Mouse (Mus musculus): Measurements from ENCODE around the gene Ilkap. TPM values are rescaled to one million over a fixed set of nuclear protein-coding genes. Genes with fewer than 3 reads are reported as not detected.
A peak's percentile ranks its signal among the peaks of the same experiment; 100 is the strongest.

Ilkap gene
- total and polyA plus RNA-seq, 3 experiments, result 131 to 145 TPM; not detected in 1

DNA sequence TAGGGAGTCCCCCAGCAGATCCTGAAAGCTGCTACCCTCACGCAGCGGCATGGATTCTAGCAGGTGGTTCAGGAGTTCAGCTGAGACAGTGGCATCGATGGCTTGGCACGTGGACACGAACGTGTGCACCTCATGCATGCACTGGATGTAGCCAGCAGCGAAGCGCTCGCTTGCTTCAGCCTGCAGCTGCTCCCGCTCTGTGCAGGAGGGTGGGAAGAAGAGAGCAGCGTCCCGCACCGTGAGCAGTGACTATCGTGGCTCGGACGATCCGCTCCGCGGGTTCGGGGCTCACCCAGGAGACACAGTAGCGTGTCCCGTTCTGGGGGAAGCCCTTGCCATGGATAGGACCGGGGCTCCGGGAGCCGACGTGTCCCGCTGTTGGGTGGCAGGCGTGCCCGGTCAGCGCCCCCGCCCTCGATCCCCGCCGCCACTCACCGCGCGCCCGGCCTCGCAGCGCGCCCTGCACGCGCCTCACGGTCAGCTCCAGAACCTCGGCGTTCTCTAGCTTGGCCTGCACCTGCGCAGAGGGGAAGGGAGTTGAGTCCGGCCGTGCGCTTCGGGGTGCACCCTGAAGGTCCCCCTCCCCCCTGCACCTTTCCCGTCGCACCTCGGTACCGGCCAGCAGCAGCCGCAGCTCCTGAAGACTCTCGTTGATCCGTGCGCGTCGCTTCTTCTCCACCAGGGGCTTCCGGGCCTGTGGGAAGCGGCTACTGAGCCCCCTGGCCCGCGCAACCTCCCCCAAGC is 13.8 kb upstream of the Ilkap start:
- Histone ChIP-seq H3K9ac (ENCODE audit: control insufficient read depth, low read depth, low read length, poor library complexity, severe bottlenecking) (peak overlapping the region; percentile 89), H3K27ac (ENCODE audit: control insufficient read depth, low read depth, low read length) (no peak overlapping the region), H3K27me3 (ENCODE audit: control insufficient read depth in 1 of 2, insufficient read depth in 2 of 2, low read length in 2 of 2) (no peaks in the 10 kb centered on the region), H3K9me3 (replicated peaks; ENCODE audit: insufficient read depth, low read length) (no peaks in the 10 kb centered on the region), H3K36me3 (ENCODE audit: control insufficient read depth in 1 of 2, insufficient read depth in 2 of 2, low read length in 2 of 2) (no peaks in the 10 kb centered on the region), H3K4me3 (ENCODE audit: control insufficient read depth in 1 of 2, insufficient read depth in 1 of 2, low read depth in 2 of 2, low read length in 2 of 2) (peak overlapping the region; percentile 75 to 85), H3K79me2 (ENCODE audit: control insufficient read depth, insufficient read depth, low read length, poor library complexity) (peaks cover 3% of the 10 kb centered on the region), H3K4me1 (ENCODE audit: control insufficient read depth in 1 of 2, insufficient read depth in 2 of 2, low read length in 2 of 2) (peaks cover 0 to 4% of the 10 kb centered on the region in 2 experiments; a peak in 2 of 4 replicates)
- TF ChIP-seq RCOR1 (IDR thresholded peaks at IDR 0.05; ENCODE audit: low read depth, low read length) (no peak), MAX (IDR thresholded peaks at IDR 0.05; ENCODE audit: low read length) (peak; percentile 57), MAZ (IDR thresholded peaks at IDR 0.05; ENCODE audit: low read depth, low read length) (no peak), TBP (IDR thresholded peaks at IDR 0.05; ENCODE audit: low read depth, low read length) (no peak), MXI1 (IDR thresholded peaks at IDR 0.05; ENCODE audit: low read depth, low read length) (peak; percentile 16; the same call in 1 of the 2 replicates), NRF1 (IDR thresholded peaks at IDR 0.05; ENCODE audit: insufficient read depth, low read depth, low read length, poor library complexity, severe bottlenecking) (peak; percentile 72), JUND (IDR thresholded peaks at IDR 0.05; ENCODE audit: low read depth, low read length) (no peak), POLR2A (IDR thresholded peaks at IDR 0.05; ENCODE audit: control insufficient read depth in 1 of 2, insufficient read depth in 1 of 2, low read depth in 1 of 2, low read length in 2 of 2, poor library complexity in 1 of 2) (no peak)
- no peak for DNase-seq (ENCODE audit: low read depth, low spot score)

DNA sequence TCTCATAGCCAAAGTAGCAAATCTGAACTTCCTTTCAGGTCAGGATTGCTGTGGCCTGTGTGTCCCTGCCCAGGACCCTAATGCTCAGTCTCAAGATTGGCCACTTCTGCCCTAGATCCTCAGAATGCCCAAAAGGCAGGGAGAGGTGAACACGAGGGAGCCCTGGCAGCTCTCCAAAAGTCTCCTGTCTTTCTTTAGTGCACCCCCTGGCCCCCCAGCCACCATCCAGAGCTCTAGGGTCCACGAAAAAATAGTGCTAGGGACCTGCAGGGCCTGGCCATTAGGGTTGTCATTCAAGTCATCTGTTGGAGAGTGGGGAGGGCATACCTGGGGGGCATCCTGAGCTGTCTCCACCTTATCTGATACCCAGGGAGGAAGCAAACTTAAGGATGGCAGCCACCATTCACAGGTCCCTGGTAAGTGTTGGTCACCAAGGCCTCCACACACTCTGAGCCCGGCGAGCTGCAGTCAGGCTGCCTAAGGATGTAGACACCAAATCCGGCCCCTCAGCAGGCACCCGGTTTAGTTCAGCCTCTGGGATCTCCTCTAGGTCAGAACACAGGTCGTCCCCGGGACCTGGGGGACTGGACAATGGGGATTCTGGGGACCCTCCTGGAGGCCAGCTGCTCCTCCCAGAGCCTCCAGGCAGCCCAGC is 13.1 kb upstream of the Ilkap start:
- no peaks in the 10 kb centered on the region for H3K27me3 ChIP-seq (ENCODE audit: control insufficient read depth in 1 of 2, insufficient read depth in 2 of 2, low read length in 2 of 2)
- H3K4me3 ChIP-seq (ENCODE audit: control insufficient read depth in 1 of 2, insufficient read depth in 1 of 2, low read depth in 2 of 2, low read length in 2 of 2), result no peak overlapping the region; a peak in 2 of 4 replicates
- DNase-seq (ENCODE audit: low read depth, low spot score), result no peak
- TF ChIP-seq CTCF (IDR thresholded peaks at IDR 0.05 in 2 of 3, conservative IDR thresholded peaks at IDR 0.05 in 1 of 3; ENCODE audit: control insufficient read depth in 1 of 3, insufficient read depth in 1 of 3, low read depth in 2 of 3, low read length in 3 of 3, poor library complexity in 1 of 3, severe bottlenecking in 1 of 3) (no peak), MXI1 (IDR thresholded peaks at IDR 0.05; ENCODE audit: low read depth, low read length) (no peak), SMC3 (IDR thresholded peaks at IDR 0.05; ENCODE audit: low read depth, low read length) (no peak), USF1 (IDR thresholded peaks at IDR 0.05; ENCODE audit: low read depth, low read length) (no peak), ELF1 (IDR thresholded peaks at IDR 0.05; ENCODE audit: low read depth, low read length) (no peak), MEF2A (IDR thresholded peaks at IDR 0.05; ENCODE audit: extremely low read depth, insufficient replicate concordance, low read depth, low read length, poor library complexity, severe bottlenecking) (no peak), NRF1 (IDR thresholded peaks at IDR 0.05; ENCODE audit: insufficient read depth, low read depth, low read length, poor library complexity, severe bottlenecking) (no peak), MYB (IDR thresholded peaks at IDR 0.05; ENCODE audit: low read depth, low read length) (no peak), KAT2A (conservative IDR thresholded peaks at IDR 0.05; ENCODE audit: low read depth, low read length) (no peak), ZKSCAN1 (IDR thresholded peaks at IDR 0.05; ENCODE audit: low read depth, low read length) (no peak), ZNF384 (IDR thresholded peaks at IDR 0.05; ENCODE audit: low read depth, low read length) (no peak), GABPA (IDR thresholded peaks at IDR 0.05; ENCODE audit: low read depth, low read length) (no peak), CHD1 (IDR thresholded peaks at IDR 0.05; ENCODE audit: low read depth, low read length) (no peak)
- peaks cover 0 to 4% of the 10 kb centered on the region in 2 experiments; a peak in 2 of 4 replicates for H3K4me1 ChIP-seq (ENCODE audit: control insufficient read depth in 1 of 2, insufficient read depth in 2 of 2, low read length in 2 of 2)
- peaks cover 3% of the 10 kb centered on the region for H3K79me2 ChIP-seq (ENCODE audit: control insufficient read depth, insufficient read depth, low read length, poor library complexity)
- H3K9ac ChIP-seq (ENCODE audit: control insufficient read depth, low read depth, low read length, poor library complexity, severe bottlenecking), result no peak overlapping the region
- no peak overlapping the region for H3K27ac ChIP-seq (ENCODE audit: control insufficient read depth, low read depth, low read length)
- H3K9me3 ChIP-seq (replicated peaks; ENCODE audit: insufficient read depth, low read length), result no peaks in the 10 kb centered on the region
- H3K36me3 ChIP-seq (ENCODE audit: control insufficient read depth in 1 of 2, insufficient read depth in 2 of 2, low read length in 2 of 2), result no peaks in the 10 kb centered on the region
